Mouse (Mus musculus): ENCODE data around the gene Unc5a.

- no peak for TF ChIP-seq CTCF (IDR thresholded peaks at IDR 0.05 in 2 of 3, conservative IDR thresholded peaks at IDR 0.05 in 1 of 3; ENCODE audit: control insufficient read depth in 1 of 3, insufficient read depth in 1 of 3, low read depth in 2 of 3, low read length in 3 of 3, poor library complexity in 1 of 3, severe bottlenecking in 1 of 3)
- TF ChIP-seq BHLHE40 (IDR thresholded peaks at IDR 0.05; ENCODE audit: borderline replicate concordance, low read depth, low read length): no peak
- TF ChIP-seq POLR2AphosphoS2 (IDR thresholded peaks at IDR 0.05; ENCODE audit: low read length): no peak
- no peak for TF ChIP-seq SMC3 (IDR thresholded peaks at IDR 0.05; ENCODE audit: low read depth, low read length)
- no peak for TF ChIP-seq EP300 (IDR thresholded peaks at IDR 0.05; ENCODE audit: low read depth in 1 of 2, low read length in 2 of 2)
- no peak for TF ChIP-seq POLR2AphosphoS5 (IDR thresholded peaks at IDR 0.05; ENCODE audit: borderline replicate concordance, low read depth, low read length)
- no peak for TF ChIP-seq TCF12 (IDR thresholded peaks at IDR 0.05; ENCODE audit: low read depth, low read length)
- no peak for TF ChIP-seq JUND (IDR thresholded peaks at IDR 0.05; ENCODE audit: low read depth, low read length)
- no peak for TF ChIP-seq MAZ (IDR thresholded peaks at IDR 0.05; ENCODE audit: low read depth, low read length)
Measured at GRCm38 (mm10) chr13:55022715-55023114, 73.5 kb downstream of the Unc5a start.
